Mouse (Mus musculus) 416B (cell line): Measurements from ENCODE around the gene Slc8b1.
A peak's percentile ranks its signal among the peaks of the same experiment; 100 is the strongest.
"Not testable (repeated sequence)": the region's sequence is repeated elsewhere in the genome, so short reads cannot be mapped to it uniquely, and the experiment has no call there.

Source experiments
- DNase-seq: peaks from one replicate; pipeline ENCODE4 v3.0.0; 2011; ENCODE audit warnings: low read depth

Gene Slc8b1

GRCm38 (mm10) chr5:120495703-120496226 is 15.2 kb upstream of the Slc8b1 start:
- no peak for DNase-seq

- no peak for DNase-seq
Measured at GRCm38 (mm10) chr5:120497071-120497470, 13.9 kb upstream of the Slc8b1 start.

DNA sequence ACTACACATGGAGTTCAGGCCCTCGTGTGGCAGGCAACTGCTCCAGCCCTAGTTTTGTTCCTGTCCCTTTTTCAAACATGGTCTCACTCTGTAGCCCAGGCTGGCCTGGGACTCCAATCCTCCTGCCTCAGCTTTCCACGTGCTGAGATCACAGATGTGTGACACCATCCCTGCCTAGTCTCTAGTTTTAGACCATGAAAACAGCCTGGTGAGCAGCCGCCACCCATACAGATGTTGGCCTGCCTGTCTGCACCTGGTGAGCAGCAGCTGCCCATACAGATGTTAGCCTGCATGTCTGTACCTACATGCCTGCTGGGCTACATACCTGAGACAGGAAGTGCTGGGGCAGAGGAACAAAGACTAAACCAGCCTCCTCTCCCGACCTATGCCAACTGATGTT is 11.8 kb upstream of the Slc8b1 start:
- no peak for DNase-seq

DNA sequence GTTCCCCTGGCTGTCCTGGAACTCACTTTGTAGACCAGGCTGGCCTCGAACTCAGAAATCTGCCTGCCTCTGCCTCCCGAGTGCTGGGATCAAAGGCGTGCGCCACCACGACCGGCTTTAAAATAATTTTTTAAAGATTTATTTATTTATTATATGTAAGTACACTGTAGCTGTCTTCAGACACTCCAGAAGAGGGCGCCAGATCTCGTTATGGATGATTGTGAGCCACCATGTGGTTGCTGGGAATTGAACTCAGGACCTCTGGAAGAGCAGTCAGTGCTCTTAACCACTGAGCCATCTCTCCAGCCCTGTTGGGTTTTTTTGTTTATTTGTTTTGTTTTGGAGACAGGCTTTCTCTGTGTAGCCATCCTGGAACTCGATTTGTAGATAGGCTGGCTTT is 10.4 kb upstream of the Slc8b1 start:
- not testable (repeated sequence) for DNase-seq

- peak; percentile 45 for DNase-seq
Measured at GRCm38 (mm10) chr5:120502147-120502621, 8.8 kb upstream of the Slc8b1 start.

DNA sequence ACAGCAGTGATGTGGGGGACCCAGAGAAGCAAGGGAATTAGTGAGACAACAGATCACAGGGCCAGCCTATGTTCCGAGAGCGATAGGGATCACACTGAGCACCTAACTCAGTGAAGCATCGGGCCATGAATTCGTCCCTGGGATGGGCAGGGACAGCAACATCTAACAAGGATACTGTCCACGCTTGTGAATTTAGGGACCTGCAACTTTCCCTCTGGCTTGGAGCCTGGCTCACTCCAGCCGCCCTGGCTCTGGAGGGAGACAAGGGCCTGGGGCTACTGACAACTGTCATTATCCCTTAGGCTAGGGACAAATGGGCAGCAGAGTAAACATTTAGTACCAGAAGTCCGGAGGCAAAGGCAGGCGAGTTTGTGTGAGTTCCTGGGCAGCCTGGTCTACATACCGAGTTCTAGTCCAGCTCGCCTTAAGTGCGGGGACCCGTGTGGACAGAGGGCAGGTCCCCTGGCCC is 8.3 kb upstream of the Slc8b1 start:
- peak; percentile 28 for DNase-seq

- peak; percentile 84 for DNase-seq
Measured at GRCm38 (mm10) chr5:120503144-120503795, 7.7 kb upstream of the Slc8b1 start, which contains the start of gene Plbd2. Gene Plbd2, minus strand, starts transcription at chr5:120503625.

GRCm38 (mm10) chr5:120505368-120505767 is 5.6 kb upstream of the Slc8b1 start:
- peak; percentile 89 for DNase-seq

- no peak for DNase-seq
Measured at GRCm38 (mm10) chr5:120505781-120506180, 5.2 kb upstream of the Slc8b1 start.

- DNase-seq: no peak
Measured at GRCm38 (mm10) chr5:120506490-120506889, 4.5 kb upstream of the Slc8b1 start.

- DNase-seq: no peak
Measured at GRCm38 (mm10) chr5:120507311-120507710, 3.7 kb upstream of the Slc8b1 start.

DNA sequence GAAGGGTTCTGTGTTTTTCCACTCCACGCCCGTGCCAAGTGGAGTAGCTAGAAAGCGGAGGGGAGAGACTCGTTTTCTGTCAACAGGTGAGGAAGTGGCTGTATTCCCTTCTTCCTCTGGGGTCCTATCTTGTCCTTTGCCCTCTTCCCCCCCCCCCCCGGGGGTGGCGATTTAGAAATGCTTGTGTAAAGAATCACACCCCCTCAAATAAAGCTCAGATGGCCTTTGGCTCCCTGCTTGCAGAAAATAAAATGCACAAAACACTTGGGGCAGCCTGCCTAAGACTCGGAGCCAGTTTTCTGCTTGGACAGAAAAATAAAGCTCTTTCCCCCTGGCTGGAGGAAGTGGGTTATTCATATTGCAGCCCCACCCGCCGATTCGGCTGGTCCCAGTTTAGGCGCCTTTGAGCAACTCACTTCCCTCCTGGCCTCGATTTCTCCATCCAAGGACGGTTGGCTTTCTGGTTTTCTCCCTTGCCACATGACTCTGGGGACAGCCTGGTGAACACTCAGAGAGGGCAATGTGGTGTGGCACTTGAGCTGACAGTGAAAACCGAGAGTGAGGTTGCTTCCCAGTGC is 764 bp downstream of the Slc8b1 start:
- DNase-seq: peak; percentile 78

- no peak for DNase-seq
Measured at GRCm38 (mm10) chr5:120512911-120513555, 2.1 kb downstream of the Slc8b1 start.

GRCm38 (mm10) chr5:120514031-120514677 is 3.2 kb downstream of the Slc8b1 start:
- no peak for DNase-seq

DNA sequence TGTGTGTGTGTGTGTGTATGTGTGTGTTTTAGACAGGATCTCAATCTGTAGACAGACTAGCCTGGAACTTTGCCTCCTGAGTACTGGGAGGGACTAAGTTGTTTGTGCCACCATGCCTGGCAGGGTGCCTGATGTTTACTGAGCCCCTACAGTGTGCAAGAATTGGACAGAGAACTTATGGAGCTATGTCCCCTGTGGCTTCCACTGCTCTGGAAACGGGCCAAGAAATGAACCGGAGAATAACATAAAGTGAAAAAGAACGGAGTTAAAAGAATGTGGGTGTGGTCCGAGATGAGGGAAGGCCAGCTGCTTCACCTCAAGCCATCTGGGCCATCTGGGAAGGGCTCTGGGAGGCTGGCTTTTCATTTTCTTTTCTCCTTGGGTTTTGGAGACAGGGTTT is 3.8 kb downstream of the Slc8b1 start:
- DNase-seq: no peak

- no peak for DNase-seq
Measured at GRCm38 (mm10) chr5:120515451-120515850, 4.5 kb downstream of the Slc8b1 start.

- DNase-seq: peak; percentile 66
Measured at GRCm38 (mm10) chr5:120516221-120516984, 5.4 kb downstream of the Slc8b1 start.

- DNase-seq: peak; percentile 85
Measured at GRCm38 (mm10) chr5:120517552-120517951, 6.6 kb downstream of the Slc8b1 start.

GRCm38 (mm10) chr5:120522649-120523048 is 11.7 kb downstream of the Slc8b1 start:
- peak; percentile 60 for DNase-seq

DNA sequence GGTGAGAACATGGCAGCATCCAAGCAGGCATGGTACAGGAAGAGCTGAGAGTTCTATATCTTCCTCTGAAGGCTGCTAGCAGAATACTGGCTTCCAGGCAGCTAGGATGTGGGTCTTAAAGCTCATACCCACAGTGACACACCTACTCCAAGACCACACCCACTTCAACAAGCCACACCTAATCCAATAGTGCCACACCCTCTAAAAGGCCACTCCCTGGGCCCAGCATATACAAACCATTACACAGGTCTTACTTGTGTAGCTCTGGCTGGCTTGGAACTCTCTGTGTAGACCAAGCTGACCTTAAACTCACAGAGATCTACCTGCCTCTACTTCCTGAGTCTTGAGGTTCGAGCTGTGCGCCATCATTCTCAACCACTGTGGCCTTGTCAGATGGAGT is 13.8 kb downstream of the Slc8b1 start:
- peak; percentile 51 for DNase-seq

GRCm38 (mm10) chr5:120525737-120526136 is 14.8 kb downstream of the Slc8b1 start:
- peak; percentile 46 for DNase-seq

GRCm38 (mm10) chr5:120526311-120526710 is 15.3 kb downstream of the Slc8b1 start:
- DNase-seq: no peak
